Mouse (Mus musculus) ovary, postnatal 14 days (tissue): ENCODE measurements at regions not wholly inside any gene's neighbourhood (a gene's known extent, or its start where the extent isn't known, plus 50 kb on each side); places are given as distances from the start of the nearest gene placed in this dataset.

Source experiments
- DNase-seq: peaks from one replicate; pipeline ENCODE4 v3.0.0; 2022; ENCODE audit warnings: low spot score

DNA sequence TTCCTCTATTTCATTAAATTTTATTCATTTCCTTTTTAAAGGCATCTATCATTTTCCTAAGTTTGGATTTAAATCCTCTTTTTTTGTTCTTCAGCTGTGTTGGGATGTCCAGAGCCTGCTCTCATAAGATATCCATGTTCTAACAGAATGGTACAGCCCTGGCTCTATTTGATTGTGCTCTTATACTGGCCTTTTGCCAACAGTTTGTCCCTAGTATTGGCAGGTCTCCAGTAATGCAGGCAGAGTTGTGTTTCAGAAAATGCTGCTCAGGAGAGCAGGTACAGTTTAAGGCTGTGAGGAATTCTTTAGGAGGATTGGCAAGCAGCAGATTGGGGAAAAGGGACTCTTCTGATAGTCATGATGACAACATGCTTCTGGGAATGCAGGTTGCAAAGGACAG is 797.1 kb upstream of the Slit2 start:
- DNase-seq, result no peak

DNA sequence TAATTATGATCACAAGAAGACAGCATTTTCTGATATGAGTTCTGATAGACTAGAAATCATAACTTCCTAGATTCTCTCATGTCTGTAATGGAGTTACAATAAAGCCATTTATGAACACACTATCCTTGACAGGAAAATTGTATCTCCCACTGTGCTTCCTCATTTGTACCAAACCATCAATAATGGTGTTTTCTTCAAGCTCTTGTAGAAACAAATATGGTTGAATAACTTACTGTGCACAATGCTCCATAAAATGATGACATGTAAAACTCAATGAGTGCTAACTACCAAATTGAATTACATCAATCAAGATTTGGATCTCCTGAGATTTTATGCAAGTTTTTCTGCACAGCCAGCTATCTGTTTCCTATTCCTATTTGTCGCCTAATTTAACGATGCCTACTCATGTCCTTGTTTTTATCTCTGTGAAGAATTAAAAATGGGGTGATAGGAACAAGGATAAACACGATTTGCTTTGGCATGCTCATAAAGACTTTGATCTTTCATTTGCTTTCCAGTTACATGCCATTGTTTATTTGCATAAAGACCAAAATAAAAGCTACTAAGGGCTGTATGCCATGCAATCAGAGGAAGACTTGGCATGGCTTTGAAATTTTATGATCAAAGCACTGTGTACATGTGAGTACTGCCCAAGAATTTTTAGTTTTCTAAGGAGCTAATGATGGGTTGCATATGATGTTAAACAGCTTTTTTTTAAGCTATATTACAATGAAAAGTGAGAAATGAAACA is 780.6 kb upstream of the Slit2 start:
- DNase-seq, result no peak

DNA sequence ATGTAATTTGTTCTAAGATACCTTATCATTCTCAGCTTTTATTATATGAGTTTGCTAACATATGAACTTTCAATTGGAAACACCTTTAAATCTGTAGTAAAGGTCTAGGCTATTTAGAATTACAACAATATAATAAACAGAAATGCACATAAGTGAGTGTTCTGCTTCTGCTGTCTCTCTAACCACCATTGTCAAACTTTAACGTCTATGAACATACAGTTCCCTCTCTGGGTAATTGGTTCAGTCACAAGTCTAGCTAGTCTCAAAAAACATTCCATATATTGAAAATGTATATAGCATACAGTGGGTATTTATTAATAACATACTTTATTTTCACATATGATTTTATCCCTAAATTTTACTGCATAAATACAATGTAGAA is 780.0 kb upstream of the Slit2 start:
- no peak for DNase-seq

DNA sequence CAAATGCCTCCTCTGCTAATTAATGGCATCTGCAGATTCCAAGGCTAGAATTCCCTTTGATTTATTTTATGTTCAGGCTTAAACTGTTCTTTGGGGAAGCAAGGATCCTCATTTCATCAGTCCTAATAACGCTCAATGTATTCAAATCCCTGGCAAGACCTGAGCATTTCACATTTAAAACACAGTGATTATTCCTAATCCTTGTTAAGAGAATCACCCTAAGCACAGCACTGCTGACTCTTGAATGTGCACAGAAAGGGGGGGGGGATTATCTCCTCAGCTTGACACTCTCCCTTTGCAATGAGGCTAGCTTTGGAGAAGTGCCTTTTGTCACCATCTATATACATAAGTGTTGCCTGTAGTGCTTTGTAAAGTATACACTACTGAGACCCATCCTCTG is 772.4 kb upstream of the Slit2 start:
- DNase-seq, result no peak

DNA sequence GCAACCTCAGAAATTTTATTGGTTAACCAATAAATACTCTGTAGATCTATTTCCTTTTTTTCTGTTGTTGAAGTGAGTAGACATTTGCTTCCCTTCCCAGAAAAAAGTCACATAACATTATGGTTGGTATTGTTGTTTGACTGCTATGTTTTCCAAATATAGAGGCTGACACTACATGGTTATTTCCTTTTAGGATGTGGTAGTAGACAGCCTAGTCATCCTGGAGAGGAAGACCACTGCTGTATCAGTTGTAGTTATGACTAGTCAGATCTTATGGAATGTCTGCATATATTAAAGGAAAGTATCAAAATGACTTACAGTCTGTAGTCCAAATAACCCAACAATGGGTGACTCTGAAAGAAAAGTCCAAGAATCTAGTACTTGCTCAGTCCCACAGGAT is 767.5 kb upstream of the Slit2 start:
- DNase-seq, result no peak

DNA sequence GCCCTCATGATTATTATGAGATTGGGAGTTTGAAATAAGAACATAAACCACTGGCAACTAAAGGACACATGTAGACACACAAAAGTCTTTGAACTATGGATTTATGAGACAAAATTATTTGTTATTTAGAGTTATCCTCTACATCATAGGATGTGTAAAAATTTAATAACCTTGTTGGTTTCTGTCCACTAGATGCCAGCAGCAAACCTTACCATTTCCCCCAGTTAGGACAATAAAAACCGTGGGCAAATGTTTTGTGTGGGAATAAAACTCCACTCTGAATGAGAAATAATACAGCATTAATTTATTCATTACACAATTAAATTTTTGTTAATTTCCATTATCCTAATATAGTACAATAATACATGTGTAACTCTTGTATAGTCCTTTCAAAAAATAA is 757.7 kb upstream of the Slit2 start:
- no peak for DNase-seq

DNA sequence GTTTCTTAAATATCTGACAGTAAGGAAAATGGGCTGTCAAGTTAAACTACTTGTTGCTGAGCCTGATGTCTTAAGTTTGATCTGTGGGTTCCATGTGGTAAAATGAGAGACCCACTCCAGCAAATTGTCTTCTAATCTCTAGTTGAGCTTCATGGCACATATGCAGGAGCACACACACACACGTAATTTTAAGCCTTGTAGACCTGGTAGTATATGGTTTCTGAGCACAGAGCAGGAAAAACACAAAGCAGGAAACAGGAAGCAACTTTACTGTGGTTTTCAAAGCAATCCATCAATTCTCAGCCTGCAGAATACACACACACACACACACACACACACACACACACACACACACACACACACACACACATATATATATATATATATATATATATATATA is 746.8 kb upstream of the Slit2 start:
- DNase-seq, result no peak

DNA sequence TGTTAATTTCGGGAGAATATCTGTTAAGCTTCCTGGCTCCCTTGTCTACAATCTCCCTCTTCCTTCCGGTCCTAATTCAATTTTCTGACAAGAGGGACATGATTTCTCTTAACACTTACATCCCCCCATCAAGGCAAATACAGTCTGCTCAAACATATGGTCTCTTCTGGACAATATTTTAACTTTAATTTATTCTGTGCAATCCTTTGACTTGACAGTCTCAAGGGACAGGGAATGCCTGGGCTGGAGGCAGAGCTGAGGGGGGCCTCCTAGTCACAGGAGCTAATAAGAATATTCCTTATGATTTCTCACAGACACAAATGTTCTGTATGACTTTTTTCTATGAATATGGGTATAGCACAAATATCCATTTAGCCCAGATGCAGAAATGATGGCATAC is 742.9 kb upstream of the Slit2 start:
- DNase-seq, result no peak

DNA sequence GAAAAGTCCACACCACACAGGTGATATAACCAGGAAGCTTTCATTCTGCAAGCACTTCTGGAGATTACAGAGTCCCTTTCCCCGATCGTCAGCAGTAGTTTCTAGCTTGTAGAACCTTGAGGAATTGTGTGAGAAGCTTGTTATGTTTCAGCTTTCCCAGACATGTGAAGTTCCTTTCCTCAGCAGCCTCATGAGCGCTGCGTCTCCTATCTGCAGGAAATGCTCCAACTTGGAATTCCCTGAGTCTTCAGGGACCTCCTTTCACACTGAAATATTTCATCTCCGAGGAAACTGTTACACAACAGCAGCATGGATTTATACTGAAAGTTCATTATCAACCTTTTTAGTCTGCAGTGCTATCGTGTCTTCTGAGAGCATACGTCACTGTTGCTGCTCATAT is 742.4 kb upstream of the Slit2 start:
- DNase-seq, result no peak

DNA sequence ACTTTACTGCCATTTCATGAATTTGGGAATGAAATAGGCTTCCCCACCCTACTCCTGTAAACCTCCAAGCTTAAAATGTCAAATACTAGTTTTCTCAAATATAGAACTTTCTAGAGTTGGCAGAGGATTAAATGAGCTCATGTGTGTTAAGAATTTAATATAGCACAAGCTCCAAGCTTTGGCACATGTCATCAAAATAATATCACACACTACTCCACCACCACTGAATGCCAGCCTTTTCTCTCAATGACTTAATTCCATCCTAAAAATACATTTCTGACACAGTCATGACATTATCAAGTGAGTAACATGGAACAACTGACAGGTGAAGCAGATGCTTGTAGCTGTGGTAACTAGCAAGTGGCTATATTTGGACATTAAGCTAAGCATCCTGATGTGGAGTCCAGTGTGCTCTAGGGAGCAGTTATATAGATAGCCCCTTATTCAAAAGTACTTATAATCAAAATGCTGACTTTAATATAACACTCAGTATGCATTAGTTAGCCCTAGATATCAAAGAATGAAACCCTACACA is 728.0 kb upstream of the Slit2 start:
- no peak for DNase-seq

DNA sequence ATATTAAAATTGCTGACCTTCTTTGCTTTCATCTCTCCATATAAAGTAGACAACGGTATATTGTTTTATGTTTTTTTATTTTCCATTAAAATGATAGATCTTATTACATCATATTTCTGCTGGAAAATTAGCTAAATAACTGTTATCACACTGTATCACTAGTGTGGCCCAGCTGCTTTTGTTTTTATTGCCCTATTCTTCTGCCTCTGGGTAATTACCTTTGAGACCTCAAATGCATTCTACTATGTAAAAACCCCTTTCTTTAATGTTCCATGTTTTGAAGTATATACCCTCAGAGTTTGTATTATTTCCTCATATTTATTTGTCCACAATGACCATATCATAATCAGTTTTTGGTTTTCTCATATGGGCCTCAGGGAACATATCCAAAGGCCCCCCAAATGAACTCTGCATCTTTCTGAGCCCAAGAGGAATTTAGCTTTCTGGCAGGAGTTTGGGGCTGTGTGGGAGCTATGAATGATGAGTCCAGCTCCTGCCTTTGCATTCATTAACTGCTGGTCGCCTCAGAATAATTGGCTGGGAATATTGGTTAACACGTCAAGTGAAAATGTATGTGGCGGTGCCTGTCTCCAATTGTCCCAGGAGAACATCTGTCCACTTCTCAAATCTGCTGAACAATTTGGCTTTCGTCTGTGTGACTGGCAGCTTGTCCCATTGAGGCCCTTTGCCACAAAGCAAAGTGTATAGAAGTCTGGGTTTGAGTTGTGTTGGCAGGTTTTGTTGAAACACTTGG is 721.1 kb upstream of the Slit2 start:
- no peak for DNase-seq

DNA sequence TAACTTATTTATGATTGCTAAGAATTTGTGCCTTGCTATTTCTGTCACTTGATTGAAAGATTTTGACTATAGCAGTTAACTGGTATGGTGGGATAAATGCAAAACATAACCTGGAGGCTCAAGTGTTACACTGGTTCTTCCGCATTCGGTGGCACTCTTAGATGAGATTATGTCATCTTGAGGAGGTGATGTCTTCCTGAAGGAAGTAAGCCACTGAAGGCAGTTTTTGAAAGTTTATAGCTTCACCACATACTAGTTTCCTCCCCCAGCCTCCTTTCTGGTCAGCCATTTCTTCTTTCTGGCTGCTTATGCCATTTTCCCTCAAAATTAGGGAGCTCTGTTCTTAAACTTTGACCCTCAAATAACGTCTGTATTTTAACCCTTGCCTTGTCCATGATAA is 710.3 kb upstream of the Slit2 start:
- DNase-seq, result no peak

DNA sequence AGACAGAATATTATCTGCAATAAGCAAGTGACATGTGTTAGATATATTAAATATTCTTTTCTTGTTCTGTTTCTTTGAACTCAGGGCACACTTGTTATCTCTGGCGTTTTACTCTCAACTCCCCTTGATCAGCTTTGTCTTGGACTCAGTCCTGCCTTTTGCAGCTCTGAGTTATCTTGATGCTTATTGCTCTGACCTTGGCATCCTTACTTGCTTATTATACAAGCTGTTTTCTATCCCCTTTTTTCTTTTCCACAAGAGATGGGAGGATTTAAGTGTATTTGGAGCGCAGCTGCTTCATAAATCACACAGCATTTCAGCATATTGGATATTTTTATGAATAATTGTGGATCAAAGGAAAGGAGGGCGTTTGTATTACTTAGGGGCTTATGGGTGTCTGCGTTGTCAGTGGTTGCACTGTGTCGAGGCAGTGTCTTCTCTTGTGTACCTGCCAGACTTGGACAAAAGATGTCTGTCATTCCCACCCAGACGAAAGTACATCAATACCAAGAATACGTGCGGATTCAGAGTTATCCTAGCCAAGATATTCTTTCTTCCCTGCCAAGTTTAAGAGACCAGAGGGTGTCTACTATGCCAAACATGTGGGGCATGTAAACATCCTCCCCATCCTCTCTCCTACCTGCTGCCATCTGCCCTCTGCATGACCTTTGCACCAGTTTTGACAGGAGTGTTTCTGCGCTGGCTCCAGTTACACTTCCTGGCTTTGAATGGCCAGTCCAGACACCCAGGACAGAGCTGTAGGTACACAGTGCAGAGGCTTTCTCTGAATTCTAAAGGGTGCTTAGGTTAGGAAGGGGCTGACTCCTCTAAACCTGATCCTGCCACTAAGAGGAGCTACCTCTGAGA is 709.3 kb upstream of the Slit2 start:
- peak; percentile 15 for DNase-seq

DNA sequence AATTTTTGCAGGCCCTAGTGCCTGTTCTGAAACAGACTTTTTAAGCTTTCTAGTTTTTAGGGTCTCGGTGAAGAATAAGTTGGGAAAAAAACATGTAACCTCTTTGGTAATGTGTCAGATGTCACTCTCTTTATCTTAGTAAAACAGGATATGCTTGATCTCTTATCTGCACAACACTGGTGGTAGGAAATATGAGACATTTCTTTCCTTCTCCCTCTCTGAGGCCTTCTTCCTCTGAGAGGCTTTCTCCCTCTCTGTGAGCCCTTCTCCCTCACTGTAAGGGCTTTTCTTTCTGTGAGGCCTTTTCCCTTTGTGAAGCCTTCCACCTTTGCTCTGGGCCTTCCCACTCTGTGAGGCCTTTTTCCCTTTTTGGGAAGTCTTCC is 708.7 kb upstream of the Slit2 start:
- no peak for DNase-seq

DNA sequence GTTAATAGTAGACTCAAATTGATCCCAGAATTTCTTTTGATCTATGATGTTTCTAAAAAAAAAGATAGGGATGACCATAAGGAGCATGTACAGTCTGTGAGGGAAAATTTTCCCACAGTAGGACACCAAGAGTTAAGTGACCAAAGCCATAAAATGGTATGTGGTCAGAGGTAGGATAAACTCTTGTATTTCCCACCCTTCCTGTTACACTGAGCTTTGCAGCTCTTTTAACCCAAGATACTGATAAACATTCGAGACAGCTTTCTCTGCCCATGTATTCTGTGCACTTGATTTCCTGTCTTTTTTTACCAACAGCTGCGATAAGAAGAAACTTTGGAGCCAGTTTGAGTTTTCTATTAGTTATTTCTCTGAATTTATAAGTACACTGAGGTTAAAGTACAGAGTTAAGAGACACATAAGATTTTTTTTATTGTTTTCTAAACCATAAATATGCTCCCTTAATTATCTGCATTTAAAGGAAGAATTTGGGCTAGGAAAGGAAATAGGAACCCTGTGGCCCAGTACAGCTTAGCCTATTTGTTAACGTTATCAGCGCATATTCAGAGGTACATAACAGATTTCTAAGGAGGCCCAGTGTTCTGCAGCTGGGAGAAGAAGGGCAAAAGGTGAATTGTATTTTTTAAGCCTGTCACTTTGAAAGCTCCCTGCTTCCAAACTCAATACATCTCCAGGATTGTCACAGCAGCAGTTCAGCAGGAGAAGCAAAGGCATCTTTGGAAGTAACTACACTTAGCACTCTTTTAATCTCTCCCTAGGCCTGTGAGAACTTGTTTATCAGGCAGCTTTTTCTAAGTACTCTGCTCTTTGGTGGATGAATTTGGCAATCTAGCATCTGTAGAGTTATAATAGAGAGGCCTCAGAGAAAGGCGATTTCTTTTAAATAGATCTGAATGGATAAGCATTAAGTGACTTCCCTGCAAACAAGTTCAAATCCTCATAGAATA is 706.4 kb upstream of the Slit2 start:
- no peak for DNase-seq

DNA sequence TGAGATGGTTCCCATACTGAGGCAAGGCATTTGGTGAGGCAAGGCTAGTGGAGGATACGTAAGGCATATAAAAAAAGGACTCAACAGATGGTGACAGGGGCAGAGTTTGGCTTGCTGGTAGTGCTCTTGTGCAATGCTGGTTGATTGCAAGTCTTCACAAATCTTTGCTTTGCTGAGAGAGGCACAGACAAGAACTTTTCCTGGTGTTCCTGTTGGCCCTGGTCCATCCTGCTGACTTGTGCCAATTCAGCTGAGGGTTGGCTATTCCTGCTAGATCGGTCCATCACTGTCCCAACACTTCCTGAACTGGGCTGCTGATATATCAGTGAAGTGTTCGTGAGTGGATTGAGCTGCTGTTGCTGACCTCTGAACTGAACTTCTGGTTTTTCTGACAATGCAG is 703.3 kb upstream of the Slit2 start:
- DNase-seq, result peak; percentile 5

DNA sequence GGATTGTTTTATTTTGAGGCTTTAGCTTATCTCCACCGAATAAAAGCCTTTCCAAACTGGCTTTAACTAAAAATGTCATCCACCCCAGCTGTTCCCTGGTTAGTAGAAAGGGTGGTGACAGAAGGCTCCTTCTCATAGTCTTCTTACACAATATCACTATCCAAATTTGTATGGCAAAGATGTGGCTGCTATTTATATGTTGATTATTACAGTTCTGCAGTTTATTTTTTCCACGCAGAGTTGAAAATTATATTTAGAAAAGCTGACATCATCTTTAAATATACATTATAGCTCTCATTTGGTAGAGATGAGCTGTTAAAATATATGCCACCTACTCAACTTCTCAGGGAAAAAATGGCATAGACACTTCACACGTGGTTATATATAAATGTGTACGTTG is 683.3 kb upstream of the Slit2 start:
- no peak for DNase-seq

DNA sequence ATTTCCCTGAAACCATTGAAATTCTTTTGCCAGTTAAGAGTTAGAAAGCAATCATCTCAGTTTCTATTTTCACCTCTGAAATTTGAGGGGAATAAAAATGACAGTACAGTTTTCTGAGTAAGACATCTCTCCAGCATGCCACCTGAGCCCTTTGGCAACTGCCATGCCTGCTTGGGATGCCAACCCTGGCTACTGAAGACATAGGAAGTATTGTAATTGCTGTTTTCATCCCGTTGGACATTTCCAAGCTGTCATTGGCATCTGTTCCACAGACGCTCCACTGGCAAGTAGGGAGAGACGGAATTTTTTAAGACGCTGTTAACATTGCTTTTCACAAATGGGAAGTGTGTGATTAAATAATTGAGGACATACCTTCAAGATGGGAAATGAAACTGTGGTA is 665.4 kb upstream of the Slit2 start:
- DNase-seq, result no peak

DNA sequence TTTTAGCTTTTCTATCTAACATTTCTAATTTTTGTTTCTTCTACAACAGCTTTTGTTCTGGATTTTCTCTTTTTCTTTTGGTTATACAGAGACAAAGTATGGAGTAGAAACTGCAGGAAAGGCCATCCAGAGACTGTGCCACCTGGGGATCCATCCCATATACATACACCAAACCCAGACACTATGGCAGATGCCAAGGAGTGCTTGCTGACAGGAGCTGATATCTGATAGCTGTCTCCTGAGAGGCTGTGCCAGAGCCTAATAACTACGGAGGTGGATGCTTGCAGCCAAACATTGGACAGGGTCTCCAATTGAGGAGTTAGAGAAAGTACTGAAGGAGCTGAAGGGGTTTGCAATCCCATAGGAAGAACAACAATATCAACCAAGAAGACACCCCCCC is 664.8 kb upstream of the Slit2 start:
- no peak for DNase-seq

DNA sequence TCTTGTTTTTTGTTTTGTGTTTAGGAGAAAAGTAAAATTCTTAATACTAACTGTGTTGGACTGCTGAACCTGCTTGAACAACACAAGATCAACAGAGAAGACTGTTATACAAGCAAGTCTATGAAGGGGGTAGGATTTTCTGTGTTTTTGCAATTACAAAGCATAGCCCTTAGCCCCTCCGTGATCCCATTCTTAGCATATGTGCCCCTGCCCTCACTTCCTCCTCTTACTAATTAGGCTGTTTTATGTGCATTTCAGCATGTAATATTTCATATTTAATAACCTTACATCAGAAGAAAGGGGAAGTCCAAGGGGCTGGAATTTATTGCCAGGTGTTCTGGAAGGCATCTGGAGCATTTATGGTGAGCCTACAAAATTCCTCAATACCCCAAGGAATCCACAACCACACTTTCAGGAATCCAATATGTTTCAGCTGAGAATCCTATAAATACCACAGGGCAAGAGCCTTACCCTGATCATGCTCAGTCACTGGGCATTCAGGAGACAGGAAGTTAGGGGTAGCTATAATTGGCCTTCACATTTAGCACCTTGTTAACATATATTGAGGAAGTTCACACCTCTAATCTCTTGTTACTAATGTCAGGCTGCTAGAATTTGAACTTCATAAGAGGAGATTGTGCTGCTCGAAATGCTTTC is 660.3 kb upstream of the Slit2 start:
- DNase-seq, result no peak

DNA sequence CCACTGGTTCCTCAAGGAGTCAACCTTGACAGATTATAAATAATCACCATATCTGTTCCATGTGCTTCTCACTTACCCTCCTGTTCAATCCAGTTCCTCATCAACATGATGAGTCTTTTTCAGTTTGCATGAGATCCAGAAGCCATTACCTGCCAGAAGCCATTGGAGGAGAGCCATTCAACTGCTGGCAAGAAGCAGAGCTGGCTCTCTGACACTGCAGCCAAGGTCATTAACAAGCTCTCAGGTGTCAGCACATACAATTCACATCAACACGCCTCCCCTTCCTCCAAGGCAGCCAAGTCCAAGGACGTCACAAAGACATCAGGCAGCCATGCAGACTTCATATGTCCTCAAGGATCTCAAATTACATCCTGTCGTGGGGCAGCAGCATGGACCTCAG is 648.6 kb upstream of the Slit2 start:
- no peak for DNase-seq
